24 mouse cellular contexts compared by ENCODE assay signal in genomic region chr16:59451813-59452212, GRCm38 (mm10). TPM values are rescaled to one million over a fixed set of nuclear protein-coding genes. Genes with fewer than 3 reads are reported as not detected.
"Had no signal": no experiment of that assay in that cellular context is flagged by ENCODE, and none has a peak within 500 bp of the region (broad histone marks: within the 10 kb centered on the region; RNA-seq: fewer than 3 reads in every experiment).

No protein-coding gene starts in this region.

- ATAC-seq: intestine, embryonic 15.5 days; midbrain, embryonic 16.5 days had no signal

- H3K4me2 ChIP-seq: intestine, embryonic 15.5 days; liver, embryonic 13.5 days; midbrain, embryonic 12.5 days; neural tube, embryonic 13.5 days; stomach, embryonic 15.5 days had no signal

- H3K4me3 ChIP-seq: intestine, embryonic 15.5 days; left cerebral cortex, adult 2 months; liver, embryonic 13.5 days; midbrain, embryonic 12.5 days; myocyte; neural tube, embryonic 13.5 days; stomach, embryonic 15.5 days had no signal

- H3K9ac ChIP-seq: intestine, embryonic 15.5 days; liver, embryonic 13.5 days; midbrain, embryonic 12.5 days; neural tube, embryonic 13.5 days; stomach, embryonic 15.5 days had no signal

- H3K36me3 ChIP-seq: intestine, embryonic 15.5 days; liver, embryonic 13.5 days; midbrain, embryonic 12.5 days; neural tube, embryonic 13.5 days; stomach, embryonic 15.5 days had no signal

- H3K4me1 ChIP-seq: intestine, embryonic 15.5 days; liver, embryonic 13.5 days; midbrain, embryonic 12.5 days; neural tube, embryonic 13.5 days; stomach, embryonic 15.5 days had no signal

- H3K27me3 ChIP-seq: intestine, embryonic 15.5 days; liver, embryonic 13.5 days; midbrain, embryonic 12.5 days; neural tube, embryonic 13.5 days; stomach, embryonic 15.5 days had no signal

- DNase-seq: kidney, adult 8-10 months; kidney, postnatal 25 days; layer of hippocampus, postnatal 36 days; liver, embryonic 13.5 days; lung, adult 2 months; lung, postnatal 14 days; right cerebral cortex, adult 18-20 months; right cerebral cortex, postnatal 14 days; right cerebral cortex, postnatal 4 days; thymus, postnatal 25 days had no signal

- H3K27ac ChIP-seq: intestine, embryonic 15.5 days; left cerebral cortex, adult 2 months; liver, embryonic 13.5 days; macrophage; midbrain, embryonic 12.5 days; neural tube, embryonic 13.5 days; stomach, embryonic 15.5 days had no signal

- H3K9me3 ChIP-seq: intestine, embryonic 15.5 days; liver, embryonic 13.5 days; midbrain, embryonic 12.5 days; neural tube, embryonic 13.5 days; stomach, embryonic 15.5 days had no signal

RNA-seq across cellular contexts. Expression of gene Gabrr3, which starts 44.7 kb away (rescaled TPM):
- total RNA-seq: layer of hippocampus, postnatal 36 days; liver, adult 2 months; megakaryocyte, adult 5-6 weeks; monocyte, adult 5-6 weeks had no signal
- polyA plus RNA-seq: liver, adult 2 months; liver, embryonic 13.5 days; liver, embryonic 16.5 days; lung, adult 2 months; lung, embryonic 16.5 days; macrophage; midbrain, embryonic 16.5 days; myocyte; neural tube, embryonic 13.5 days; stomach, embryonic 15.5 days; thymus, postnatal 0 days had no signal
